Mouse (Mus musculus) small intestine, adult 2 months (tissue): ENCODE data around the gene Zfp36l1. TPM values are rescaled to one million over a fixed set of nuclear protein-coding genes. Genes with fewer than 3 reads are reported as not detected.
"Not testable (repeated sequence)": the region's sequence is repeated elsewhere in the genome, so short reads cannot be mapped to it uniquely, and the experiment has no call there.

Source experiments
- H3K27ac ChIP-seq: fragments of 200-500 bp; 2 replicates; pipeline ENCODE4 v1.5.1; 2012; ENCODE audit warnings: low read depth, low read length, control low read depth, inconsistent platforms; ENCODE audit not compliant: insufficient read depth
- H3K27me3 ChIP-seq: fragments of 200-500 bp; 2 replicates; pipeline ENCODE4 v1.6.1; 2012; ENCODE audit warnings: mild to moderate bottlenecking, moderate library complexity, low read length, inconsistent platforms; ENCODE audit not compliant: control insufficient read depth, insufficient read depth
- H3K36me3 ChIP-seq: fragments of 200-500 bp; 2 replicates; pipeline ENCODE4 v1.6.1; 2012; ENCODE audit warnings: mild to moderate bottlenecking, low read length, control low read depth, inconsistent platforms; ENCODE audit not compliant: control insufficient read depth, insufficient read depth
- H3K4me1 ChIP-seq: fragments of 200-500 bp; 2 replicates; pipeline ENCODE4 v1.6.1; 2012; ENCODE audit warnings: low read length, inconsistent platforms, mixed read lengths; ENCODE audit not compliant: control insufficient read depth, insufficient read depth, insufficient read length
- H3K4me3 ChIP-seq: fragments of 200-500 bp; 2 replicates; pipeline ENCODE4 v1.5.1; 2012; ENCODE audit warnings: low read depth, mild to moderate bottlenecking, control low read depth, inconsistent platforms, low read length, moderate library complexity
- CTCF ChIP-seq: fragments of 200-500 bp; IDR thresholded peaks from 2 replicates; pipeline ENCODE4 v1.5.1; 2012; ENCODE audit warnings: low read depth, mild to moderate bottlenecking, control low read depth, inconsistent platforms, low read length, moderate library complexity, mixed read lengths; ENCODE audit not compliant: insufficient replicate concordance, insufficient read length; ENCODE audit errors: extremely low read depth
- POLR2A ChIP-seq: fragments of 200-500 bp; IDR thresholded peaks from 2 replicates; pipeline ENCODE4 v1.6.1; 2012; ENCODE audit warnings: low read depth, mild to moderate bottlenecking, control low read depth, inconsistent platforms, low read length, moderate library complexity
- WGBS: fragments of 180-500 bp; shearing (Covaris S2); methylation state at CpG from one replicate; pipeline ENCODE4 v1.1.7; 2018; 5-methylcytosine and 5-hydroxymethylcytosine counted together
- polyA plus RNA-seq: library from polyadenylated mRNA; depleted of rRNA; stranded (reverse); fragments of >200 nt; gene quantifications from 2 replicates; pipeline ENCODE4 v1.2.3, GENCODE M21; 2012

The Zfp36l1 gene
- polyA plus RNA-seq, 1 experiment: 118 TPM

DNA sequence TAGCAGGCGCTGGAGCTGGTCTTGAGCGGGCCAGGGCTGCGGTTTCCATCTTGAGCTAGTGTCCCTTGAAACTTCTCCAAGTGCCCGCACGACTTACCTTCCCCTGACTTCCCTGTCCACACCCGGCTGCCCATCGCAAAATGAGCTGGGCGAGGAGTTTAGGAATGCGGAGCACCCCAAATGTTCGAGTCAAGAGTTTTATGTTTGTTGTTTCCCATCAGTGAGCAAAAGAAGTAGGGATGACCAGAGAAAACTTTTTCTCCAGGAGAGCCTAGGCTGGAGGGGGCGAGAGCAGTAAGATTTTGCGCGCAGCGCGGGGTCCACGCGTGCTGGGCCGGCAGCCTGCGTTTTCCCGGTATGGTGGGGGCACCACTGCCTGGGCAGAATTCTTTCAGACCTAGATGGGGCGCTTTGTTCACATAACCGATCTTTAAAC lies 791 bp upstream of the Zfp36l1 start:
- 2% methylated on average over 22 of the region's 22 CpGs for WGBS
- no peak for TF ChIP-seq CTCF
- TF ChIP-seq POLR2A: no peak
- Histone ChIP-seq H3K36me3 (peaks cover 18% of the 10 kb centered on the region), H3K4me1 (peaks cover 12% of the 10 kb centered on the region), H3K4me3 (peak overlapping the region; percentile 98), H3K27me3 (no peaks in the 10 kb centered on the region), H3K27ac (peak overlapping the region; percentile 98)

DNA sequence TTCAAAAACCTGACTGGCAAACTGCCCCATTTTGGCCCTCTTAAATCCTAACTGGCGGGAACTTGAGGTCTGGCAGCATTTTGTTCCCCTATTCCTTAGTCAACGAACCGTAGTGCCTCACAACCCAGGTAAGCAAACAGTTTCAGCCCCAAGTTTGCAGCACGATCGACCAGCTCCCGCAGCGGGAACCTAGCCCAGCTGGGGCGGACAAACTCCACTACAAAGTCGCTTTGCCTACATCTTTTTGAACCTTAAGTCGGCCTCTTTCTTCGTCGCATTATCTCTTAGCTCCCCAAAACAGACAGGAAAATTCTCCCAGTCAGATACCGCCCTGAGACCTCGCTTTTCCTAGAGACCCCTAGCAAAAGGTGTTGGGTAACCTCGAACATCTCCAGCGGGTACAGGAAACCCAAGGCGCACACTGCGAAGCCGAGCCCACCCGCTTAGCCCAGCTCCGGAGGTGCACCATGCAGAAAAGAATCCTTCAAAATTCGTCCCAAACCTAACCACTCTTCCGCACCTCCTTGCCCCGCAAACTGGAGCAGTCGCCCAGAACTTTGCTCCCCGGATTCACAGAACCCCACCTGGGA lies 647 bp downstream of the Zfp36l1 start:
- Histone ChIP-seq H3K4me3 (peak overlapping the region; percentile 98), H3K27me3 (no peaks in the 10 kb centered on the region), H3K36me3 (peaks cover 21% of the 10 kb centered on the region), H3K4me1 (peaks cover 10% of the 10 kb centered on the region), H3K27ac (peak overlapping the region; percentile 84)
- no peak for TF ChIP-seq POLR2A
- no peak for TF ChIP-seq CTCF
- under 1% methylated on average over 26 of the region's 26 CpGs for WGBS

DNA sequence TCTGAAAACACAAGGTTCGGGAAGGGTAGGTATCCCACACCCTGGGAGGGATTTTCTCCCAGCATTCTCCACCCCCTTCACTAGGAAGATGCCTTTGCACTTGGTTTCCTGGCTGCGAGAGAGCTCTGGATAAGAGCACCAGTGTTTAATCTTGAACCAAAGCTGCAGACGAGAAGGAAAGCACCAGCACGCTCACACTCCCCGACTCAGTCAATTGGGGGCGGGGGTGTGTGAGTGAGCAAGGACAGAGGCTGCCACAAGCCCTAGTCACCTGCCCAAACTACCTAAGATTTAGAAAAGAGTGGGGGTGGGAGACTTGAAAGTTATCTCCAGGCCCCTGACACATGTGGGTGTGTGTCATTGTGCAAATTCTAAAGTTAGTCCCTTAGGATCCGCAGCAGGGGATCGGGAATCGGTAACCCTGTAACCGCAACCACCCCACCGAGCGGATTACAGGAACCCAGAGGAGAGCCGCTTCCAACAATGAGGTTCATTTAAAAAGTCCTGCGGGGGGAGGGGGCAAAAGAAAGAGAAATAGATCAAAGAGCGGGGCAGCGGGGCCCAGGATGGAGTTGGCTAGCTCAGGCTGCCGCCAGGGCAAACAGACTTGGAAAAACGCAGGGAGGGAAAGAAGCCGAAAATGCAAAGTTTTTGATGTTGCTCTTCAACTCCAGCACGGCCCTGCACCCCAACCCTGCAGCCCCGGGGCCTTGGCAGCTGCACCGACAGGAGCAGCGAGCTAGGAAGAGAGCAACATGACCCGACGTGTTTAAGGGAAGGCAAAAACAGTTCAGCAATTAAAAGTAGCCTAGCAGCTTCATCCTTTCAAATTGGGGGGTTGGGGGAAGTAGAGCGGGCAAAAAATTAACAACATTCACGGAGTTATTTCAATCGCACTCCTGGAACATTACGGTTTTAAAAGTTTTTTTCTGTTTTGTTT lies 1.4 kb downstream of the Zfp36l1 start:
- under 1% methylated on average over 29 of the region's 29 CpGs for WGBS
- H3K27me3 ChIP-seq: no peaks in the 10 kb centered on the region
- H3K4me3 ChIP-seq: peak overlapping the region; percentile 98
- H3K27ac ChIP-seq: peak overlapping the region; percentile 84
- peaks cover 24% of the 10 kb centered on the region for H3K36me3 ChIP-seq
- TF ChIP-seq POLR2A (no peak), CTCF (no peak)
- H3K4me1 ChIP-seq: peaks cover 10% of the 10 kb centered on the region

DNA sequence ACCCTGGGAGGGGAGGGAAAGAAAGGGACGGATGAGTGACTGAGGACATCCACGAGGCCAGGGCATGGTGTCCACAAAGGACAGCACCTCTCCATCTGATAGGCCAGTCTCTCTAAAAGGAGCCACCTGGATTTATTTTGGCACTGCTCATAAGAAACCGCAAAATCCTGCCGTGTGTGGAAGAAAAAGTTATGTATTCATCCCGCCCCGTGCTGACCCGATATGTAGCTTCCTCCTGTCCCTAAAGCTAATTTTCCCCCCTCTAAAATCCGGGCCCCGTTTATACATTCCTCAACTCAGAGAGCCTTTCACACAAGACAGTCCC lies 2.3 kb downstream of the Zfp36l1 start:
- H3K4me3 ChIP-seq: peak overlapping the region; percentile 76
- H3K36me3 ChIP-seq: peaks cover 24% of the 10 kb centered on the region
- 4% methylated on average over 9 of the region's 9 CpGs for WGBS
- no peak for TF ChIP-seq POLR2A
- no peak for TF ChIP-seq CTCF
- peak overlapping the region; percentile 60 for H3K27ac ChIP-seq
- H3K4me1 ChIP-seq: peaks cover 10% of the 10 kb centered on the region
- H3K27me3 ChIP-seq: no peaks in the 10 kb centered on the region

DNA sequence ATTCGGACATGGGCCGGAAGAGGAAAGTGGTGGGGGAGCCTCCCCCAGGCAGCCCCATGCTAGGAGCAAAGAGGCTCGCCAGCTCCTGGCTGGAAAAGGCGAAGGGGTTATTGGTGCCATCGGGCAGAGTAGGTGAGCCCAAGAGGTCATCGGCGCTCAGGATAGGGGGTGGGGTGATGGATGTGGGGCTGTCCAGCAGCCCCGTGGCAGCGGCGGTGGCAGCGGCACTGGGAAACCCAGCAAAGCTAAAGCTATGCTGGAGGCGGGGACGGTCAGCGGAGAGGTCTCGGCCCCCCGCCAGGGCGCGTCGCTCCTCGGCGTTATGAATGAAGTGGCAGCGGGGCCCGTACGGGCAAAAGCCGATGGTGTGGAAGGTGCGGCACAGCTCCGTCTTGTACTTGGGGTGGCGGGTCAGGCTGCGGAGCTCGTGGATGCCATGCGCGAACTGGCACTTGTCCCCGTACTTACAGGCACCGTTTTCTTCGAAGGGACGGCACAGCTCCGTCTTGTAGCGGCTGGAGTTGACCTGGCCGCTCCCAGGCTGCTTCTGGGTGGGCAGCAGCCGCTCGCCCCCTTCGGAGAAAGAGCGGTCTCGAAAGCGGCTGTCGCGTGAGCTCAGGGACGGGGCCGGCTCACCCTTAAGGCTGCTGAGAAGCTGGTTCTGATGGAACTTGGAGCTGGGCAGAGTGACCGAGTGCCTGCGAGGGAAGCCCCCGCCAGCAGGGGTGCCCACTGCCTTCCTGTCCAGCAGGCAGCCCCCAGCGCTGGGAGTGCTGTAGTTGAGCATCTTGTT lies 2.9 kb downstream of the Zfp36l1 start:
- H3K36me3 ChIP-seq: peaks cover 24% of the 10 kb centered on the region
- peaks cover 10% of the 10 kb centered on the region for H3K4me1 ChIP-seq
- H3K27ac ChIP-seq: peak overlapping the region; percentile 60
- WGBS: 8% methylated on average over 53 of the region's 53 CpGs
- H3K4me3 ChIP-seq: peak overlapping the region; percentile 76
- TF ChIP-seq POLR2A (no peak), CTCF (no peak)
- no peaks in the 10 kb centered on the region for H3K27me3 ChIP-seq

DNA sequence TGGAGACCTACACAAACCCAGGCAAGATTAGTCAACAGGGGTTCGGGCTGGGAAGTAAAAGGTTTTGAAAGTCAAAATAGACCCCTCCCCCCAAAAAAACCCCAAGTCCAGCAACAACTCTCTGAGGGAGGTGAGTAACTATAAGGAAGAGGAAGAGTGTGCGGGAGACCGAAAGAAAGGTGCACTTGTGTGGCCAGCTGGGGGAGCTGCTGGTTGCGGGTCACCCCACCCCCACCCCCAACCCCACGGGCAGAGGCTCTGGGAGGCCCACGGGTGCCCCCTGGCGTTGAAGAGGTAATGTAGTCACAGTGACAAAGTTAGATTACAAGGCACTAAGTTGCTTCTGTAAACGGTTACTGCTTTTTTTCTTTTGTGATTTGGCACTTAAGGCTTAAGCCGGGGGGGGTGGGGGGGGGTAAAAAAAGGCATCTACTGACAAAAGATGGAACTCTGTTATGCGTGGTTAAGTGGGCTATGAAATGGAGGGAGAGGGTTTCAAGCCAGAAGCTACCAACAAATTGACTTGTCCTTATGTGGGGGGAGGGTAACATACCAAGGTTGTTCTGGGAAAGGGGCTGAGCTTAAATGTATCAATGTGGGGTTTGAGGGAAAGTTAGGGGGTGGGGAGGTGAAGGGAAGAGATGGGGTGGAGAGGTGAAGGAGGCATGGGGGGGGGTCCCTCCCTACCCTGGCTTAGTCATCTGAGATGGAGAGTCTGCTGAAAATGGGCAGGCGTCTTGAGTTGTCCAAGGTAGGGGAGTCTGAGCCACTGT lies 3.7 kb downstream of the Zfp36l1 start:
- H3K27me3 ChIP-seq: not testable (repeated sequence)
- Histone ChIP-seq H3K27ac (peak overlapping the region; percentile 49), H3K4me1 (peaks cover 13% of the 10 kb centered on the region), H3K4me3 (peak overlapping the region; percentile 76), H3K36me3 (peaks cover 24% of the 10 kb centered on the region)
- peak; percentile 87 for TF ChIP-seq CTCF
- WGBS: 4% methylated on average over 11 of the region's 11 CpGs
